Mouse (Mus musculus) thymus, postnatal 4 days (tissue): ENCODE measurements around the gene Slc5a5.
"Not testable (repeated sequence)": the region's sequence is repeated elsewhere in the genome, so short reads cannot be mapped to it uniquely, and the experiment has no call there.

Experiments
- DNase-seq: peaks from one replicate; pipeline ENCODE4 v3.0.0; 2021

Gene Slc5a5

DNA sequence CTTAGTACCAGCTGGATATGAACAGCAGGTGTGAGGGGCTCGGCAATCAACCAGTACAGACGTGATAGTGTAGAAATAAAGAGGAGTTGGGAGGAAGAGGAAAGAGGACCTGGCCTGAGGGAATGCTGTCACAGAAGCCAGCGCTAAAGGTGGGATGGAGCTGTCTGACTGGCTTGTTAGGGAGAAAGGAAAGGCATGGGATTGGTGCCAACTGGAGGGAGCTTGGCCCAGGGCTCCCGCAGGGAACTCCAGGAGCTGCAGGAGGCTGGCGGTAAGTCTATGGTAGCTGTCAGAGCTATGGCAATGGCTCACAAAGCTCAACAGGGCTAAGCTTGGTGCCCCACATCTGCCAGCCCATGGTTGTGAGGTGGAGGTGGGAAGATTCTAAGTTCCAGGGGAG is 9.7 kb upstream of the Slc5a5 start:
- DNase-seq = no peak

DNA sequence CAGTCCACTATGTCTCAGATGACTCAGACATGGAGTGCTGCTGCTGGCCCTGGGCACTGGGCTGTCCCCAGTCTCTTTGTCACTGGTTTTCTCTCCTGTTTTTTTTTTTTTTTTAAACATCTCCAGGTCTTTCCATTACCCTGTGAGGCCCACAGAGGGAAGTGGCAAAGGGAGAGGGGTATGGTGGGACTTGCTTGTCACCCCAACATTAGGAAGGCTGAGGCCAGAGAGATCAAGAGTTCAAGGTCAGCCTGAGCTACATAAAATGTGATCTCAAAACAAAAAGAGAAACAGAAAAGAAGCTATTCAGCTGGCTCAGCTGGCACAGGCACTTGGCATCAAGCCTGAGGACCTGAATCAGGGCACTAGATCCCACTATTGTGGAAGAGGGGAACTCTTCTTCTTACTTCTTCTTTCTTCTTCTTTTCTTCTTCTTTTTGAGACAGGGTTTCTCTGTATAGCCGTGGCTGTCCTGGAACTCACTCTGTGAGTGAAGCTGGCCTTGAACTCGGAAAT is 8.4 kb upstream of the Slc5a5 start:
- no peak for DNase-seq

DNA sequence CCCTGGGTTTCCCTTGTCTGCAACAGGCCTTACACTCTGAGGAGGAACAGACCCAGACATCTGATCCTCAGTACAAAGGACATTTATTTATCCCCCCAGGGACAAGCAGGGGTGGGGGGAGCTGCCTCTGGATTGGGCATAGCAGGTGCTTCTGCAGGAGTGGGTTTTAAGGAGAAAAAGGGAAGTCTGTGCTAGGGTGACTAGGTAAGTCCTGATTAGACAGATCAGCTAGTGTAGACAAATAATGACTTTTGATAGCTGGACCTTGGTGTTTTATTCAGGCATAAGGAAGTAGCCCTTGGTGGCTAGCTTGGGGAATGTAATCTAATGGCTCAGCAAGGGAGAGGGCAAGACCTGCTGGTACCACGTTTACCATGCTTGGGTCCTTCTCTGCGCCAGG is 6.7 kb upstream of the Slc5a5 start:
- no peak for DNase-seq

DNA sequence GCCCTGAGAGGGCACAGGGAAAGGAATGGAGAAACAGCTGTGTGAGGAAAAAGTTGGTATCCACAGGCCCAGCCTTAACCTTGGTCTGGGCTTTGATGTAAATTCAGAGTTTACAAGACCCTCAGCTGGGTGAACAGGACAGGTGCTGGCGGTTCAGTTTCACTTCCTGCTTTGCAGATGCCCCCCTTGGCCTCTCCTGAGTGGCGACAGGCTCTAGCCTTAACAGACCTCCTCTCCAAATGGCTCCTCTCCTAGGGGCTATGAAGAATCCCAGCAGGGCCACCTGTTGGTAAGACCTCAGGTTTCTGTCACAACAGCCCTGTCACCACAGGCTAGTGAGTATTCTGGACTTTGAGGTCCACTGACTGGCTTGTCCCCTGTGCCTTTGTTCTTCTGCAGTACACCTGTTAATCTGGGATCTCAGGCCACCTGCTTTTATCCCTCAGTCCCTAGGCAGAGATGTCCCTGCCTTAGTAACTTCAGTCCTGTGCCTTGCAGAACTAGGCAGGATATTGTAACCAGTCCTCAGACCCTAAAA is 6.2 kb upstream of the Slc5a5 start:
- peak; percentile 41 for DNase-seq

DNA sequence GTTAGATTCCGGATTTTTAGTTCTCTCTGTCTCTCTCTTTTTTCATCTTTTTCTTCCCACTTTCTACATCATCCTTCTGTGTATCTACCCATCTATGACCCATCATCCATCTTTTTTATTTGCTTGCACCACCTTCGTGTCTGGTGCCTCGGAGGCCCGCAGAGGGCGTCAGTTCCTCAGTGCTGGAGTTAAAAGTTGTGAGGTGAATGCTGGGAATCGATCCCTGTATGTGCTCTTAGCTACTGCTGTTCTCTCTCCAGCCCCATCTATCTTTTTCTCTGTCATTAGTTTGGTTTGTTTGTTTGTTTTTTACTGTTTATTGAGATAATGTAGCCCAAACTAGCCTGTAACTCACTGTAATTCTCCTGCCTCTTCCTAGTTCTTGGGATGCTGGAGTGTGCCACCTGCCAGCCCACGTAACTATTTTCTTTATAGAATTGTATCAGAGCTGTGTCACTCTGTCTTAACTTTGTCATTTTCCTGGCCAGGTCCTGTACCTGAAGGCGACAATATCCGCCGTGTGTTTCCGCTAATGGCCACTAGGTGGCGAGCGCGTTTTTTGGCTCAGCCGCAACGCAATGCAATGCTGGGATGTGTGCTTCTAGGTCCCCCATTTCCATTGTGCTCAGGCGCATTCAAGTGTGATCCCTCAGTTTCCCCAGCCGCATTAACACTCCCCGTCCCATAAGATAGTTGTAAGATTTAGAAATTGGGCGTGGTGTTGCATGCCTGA is 5.3 kb upstream of the Slc5a5 start:
- DNase-seq = peak; percentile 93

DNA sequence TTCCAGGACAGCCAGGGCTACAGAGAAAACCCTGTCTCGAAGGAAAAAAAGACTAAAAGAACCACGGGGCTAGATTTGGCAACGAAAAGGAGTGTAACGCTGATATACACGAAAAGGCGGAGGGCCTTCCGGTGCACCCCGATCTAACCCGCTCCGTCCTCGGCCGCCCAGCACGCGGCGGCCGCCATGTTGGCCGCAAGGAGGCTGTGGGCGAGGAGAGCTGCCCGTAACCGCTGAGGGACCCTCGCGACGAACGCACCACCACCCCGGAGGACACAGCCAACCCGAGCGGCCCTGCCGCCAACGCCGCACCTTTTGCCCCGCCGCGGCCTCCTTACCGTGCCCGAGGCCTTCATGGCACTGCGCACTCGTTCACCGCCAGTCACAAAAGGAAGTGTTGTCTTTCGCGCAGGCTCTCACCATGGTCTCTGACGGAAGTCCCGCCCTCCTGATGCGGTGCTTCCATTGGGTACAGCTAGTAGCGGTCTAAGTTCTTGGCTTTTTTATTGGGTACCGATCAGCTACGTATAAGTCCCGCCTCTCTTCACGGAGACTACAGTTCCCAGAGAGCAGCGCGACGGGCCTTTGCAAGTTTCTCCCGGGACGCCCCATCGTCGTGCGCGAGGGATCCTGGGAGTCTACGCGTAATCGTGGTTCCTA is 4.6 kb upstream of the Slc5a5 start, which contains the start of gene Rpl18a:
TSS of gene Rpl18a (minus strand) at position 392 of the 660 bp plus-strand sequence.
- peak; percentile 90 for DNase-seq

DNA sequence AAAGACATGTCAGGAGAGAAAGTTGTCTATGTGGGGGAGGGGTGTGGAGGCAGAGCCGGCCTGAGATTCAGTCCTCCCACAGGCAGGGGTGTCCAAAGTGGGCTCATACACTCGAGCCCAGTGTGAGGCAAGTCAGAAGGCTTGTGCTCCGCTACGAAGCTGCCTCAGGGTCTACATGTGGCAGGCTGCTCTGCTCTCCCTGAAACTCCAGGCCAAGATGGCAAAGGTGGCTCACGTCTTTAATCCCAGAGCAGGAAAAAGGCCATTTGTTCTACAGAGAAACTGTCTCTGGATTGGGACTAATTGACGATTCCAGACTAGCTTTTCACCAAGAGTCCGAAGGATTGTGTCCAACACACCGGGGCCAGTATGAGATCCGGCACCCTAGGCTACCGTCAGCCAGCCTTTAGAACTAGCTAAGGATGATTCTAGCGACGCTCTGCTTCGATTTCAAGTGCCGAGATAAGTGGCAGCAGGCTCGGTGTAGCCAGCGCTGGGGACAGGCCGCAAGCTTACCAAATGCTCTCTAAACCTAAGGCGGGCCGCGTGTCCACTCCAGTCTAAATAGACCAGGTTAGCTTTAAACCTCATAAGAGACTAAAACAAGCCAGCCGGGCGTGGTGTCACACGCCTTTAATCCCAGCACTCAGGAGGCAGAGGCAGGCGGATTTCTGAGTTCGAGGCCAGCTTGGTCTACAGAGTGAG is 3.9 kb upstream of the Slc5a5 start:
- DNase-seq = no peak

DNA sequence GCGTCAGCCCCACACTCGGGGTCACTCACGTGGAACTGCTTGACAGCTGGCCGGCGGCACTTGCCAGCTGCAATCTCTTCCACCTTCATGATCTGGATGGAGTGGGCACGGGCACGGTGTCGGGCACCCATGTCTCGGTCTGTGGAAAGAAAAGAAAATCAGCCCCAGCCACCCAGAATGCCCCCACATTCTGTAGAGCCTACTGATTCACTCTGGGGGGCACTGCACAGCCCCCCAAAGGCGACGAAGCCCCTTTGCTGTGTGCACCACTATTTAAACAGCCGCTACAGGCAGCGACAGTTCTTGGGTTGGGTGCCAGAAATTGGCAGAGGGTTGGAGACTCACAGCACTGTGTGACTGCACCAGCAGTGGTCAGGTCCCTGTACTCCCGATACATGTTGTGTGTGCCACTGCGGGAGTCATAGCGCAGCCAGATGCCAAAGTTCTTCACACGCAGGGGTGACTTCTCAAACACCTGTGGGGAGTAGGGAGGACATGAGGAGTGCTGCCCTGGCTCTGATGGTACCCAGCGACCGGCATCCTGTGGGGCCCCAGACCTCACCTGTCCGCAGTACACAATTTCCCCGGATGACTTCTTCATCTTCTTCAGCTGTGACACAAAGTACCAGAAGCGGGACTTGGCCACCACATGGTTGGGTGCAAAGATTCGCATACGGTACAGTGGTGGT is 3.2 kb upstream of the Slc5a5 start:
- not testable (repeated sequence) for DNase-seq

DNA sequence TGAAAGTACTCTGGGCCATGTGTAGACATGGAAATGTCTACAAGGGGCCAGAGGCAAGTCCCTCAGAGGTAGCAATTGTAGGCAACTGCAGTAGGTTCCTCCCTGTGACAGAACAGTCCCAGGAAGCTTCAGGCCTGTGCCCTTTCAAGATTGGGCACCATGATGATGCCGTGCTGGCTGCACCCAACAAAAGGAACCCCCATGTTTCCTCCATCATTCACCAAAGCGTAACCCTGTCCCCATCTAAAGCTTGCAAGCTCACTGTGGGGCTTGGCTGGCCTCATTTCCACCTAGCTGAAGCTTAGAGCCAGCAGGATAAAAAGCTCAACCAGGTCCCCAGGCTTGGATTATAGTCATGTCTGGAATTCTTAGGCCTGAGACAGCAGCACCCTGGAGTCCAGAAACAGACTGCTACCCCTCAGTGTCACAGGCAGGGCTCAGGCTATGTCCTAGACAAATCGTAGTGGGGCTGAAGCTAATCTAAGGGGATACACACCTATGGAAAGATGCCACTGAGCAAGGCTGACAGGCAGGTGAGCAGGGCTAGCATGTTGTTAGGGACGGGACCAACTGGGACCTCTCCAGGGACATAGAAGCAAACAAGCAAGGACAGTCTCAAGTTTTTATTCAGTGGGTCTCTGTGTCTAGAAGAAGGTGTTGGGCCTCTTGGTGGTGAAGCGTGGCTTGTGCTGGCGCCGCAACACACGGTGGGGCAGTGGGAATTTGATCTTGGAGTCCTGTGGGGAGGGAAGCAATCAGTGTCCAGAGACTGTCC is 2.4 kb upstream of the Slc5a5 start:
- no peak for DNase-seq

DNA sequence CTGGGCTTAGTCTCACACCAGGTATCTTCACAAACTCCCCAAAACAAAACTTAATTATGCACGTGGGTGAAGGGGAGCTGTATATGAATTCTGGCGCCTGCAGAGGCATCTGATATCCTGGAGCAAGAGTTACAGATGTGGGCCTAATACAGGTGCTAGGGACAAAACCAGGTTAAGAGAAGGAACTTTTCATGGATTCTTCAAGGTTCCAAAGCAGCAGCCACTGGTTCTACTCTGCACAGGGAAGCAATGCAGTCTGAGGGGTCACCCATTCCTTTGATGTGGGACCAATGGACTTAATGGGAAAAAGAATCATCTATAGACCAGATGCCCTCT is 1.8 kb upstream of the Slc5a5 start:
- DNase-seq = no peak

DNA sequence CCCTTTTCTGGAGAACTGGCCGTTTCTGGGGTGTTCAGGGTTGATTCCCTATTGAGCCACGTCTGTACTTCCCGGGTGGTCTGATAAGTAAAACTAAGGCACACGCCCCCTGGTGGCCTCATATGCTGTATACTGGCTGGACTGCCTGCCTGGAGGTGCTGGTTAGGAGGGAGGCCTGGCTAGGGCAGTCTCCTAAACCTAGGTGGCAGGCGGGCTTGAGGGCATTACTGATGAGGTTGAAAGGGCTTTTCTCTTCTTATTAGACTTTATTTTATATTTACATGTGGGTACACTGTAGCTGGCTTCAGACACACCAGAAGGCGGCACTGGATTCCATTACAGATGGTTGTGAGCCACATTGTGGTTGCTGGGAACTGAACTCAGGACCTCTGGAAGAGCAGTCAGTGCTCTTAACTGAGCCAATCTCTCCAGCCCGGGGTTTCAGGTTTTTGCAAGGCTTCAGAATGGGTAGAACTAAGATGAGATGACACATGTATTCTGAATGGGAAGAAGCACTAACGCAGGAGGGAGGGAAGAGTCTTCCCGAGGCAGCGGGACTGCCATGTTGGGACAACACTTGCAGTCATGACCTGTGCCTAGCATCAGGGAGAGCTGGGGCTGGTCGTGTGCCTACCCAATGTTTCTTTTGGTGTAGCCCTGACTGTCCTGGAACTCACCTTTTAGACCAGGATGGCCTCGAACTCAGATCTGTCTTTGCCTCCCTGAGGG is 1.3 kb upstream of the Slc5a5 start:
- DNase-seq = peak; percentile 90

DNA sequence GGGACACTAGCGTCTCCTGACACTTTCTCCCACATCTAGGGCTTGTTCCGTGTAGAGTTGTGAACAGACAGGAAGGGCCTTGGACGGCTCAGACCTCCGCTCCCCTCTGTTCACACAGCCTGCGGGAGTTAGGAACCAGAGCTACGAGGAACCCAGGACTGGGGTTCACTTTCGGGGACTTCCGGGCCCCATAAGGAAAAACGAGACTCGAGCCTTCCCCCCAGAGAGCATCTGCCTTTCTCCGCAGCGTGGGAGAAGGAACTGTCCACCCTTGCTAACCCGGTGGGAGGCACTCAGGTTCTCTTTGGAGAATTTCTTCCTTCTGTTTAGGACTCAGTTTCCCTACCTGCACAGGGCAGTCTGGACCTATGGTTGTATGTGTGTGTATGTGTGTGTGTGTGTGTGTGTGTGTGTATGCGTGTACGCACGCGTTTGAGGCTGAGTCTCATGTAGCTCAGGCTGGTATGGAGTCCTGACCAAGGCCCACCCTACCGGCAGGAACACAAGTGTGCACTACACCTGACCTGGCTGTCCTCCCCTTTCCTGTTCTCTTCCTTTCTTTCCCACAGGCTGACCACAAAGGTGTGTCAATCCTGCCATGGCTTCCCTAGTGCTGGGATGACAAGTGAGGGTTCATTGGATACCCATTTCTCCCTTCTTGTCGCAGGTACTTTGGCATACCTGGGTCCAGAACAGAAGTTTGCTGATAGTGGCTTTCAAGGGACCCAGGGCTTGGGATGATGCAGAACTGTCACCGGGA is 519 bp upstream of the Slc5a5 start:
- DNase-seq = no peak

DNA sequence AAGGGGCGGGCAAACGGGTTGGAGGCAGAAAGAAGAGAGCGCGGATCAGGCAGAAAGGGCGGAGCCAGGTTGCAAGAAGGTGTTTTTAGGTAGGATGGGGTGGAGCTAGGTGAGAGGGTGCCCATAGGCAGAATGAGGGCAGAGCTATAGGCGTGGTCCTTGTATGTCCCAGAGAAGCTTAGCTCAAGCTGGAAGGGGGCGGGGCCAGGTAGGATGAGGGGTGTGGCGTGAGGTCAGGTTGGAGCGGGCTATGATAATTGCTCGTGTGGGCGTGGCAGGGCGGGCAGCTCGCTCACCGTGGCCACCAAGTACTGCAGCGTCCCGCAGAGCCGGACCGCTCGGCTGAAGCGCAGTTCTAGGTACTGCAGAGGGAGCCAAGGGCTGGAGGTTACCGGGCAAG is 1.2 kb downstream of the Slc5a5 start:
- DNase-seq = peak; percentile 56

DNA sequence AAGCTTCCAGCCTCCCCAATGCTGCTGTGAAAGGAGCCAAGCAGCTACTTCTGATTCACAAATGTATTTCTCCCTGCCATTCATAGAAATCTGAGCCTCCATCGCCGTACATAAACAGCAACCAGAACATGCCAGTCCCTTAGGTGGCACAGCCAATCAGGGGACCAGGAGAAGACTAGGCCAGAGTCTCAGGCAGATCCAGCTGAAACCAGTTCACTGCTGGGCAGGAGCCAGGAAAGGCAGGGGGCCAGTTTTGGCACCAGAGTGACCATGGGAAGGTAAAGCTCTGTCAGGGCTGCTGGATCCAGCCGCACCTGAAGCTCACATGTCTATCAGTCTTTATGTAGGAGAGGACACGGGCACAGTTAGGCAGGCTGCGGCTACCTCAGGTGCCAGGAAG is 1.9 kb downstream of the Slc5a5 start:
- DNase-seq = no peak

DNA sequence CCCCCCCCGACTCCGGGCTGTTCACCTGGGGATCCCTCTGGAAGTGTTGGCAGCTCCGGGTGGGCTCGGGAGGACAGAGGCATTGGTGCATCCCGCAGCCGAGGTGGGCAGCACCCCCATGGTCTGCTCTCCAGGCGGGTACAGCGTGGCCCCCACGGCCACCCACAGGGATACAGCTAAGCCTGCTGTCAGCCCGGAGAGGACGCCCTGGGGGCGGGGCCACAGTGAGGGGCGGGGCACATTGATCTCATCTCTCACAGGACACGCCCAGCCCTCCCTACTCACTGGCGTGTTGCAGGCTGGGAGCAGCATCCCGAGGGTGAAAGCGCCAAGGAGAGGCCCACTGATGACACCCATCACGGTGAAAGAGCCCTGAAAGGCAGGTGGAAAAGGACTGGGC is 4.9 kb downstream of the Slc5a5 start:
- DNase-seq = peak; percentile 71

DNA sequence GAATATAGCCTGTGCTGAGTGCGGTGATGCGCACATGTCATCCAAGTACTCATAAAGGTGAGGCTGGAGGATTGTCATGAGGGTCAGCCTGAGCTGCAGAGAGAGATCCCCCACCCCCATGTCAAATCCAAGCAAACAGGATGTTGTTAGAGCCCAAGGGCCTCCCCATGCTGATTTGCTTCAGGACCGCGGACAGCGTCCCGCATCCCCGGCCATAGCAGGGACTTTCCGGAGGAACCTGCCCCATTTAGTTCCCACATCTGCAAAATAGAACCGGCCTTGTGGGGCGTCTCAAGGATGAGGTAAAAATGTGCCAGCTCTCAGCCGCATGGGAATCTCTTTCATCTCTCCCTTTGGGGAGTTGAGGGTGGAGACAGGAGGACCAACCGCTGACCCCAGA is 6.9 kb downstream of the Slc5a5 start:
- peak; percentile 65 for DNase-seq

DNA sequence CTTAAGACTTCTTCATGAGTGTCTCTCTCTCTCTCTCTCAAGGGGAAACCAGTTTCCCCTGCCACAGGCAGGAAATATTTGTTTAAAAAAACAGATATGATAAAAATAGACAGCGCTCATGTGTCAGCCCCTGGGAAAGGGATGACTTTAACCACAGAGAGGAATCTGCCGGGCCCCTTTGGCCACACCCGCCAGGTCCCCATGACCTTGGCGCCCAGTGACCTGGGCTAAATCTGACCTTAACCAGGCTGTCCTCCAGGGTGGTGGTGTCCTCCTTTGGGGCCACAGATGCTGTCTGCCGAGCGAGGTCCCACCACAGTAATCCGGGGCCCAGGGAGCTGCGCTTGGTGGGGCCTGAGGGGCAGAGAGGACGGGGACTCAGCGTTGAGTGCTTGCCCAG is 7.9 kb downstream of the Slc5a5 start:
- no peak for DNase-seq

DNA sequence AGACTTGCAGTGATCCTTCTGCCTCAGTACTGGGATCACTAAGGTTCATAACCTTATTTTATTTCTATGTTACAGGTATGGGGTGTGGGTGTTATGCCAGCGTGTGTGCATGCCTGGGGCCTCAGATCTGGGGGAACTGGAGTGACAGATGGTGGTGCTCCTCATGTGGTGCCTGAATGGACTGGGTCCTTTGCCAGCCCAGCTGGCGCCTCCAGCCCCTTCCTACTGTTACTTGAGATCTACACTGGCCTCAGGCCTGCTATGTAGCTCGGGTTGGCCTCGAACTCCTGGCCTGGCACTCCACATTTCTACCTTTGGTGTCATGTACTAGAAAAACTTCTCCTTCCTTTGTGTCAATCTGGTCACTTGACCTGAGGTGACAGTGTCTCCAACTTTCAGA is 8.4 kb downstream of the Slc5a5 start:
- no peak for DNase-seq

DNA sequence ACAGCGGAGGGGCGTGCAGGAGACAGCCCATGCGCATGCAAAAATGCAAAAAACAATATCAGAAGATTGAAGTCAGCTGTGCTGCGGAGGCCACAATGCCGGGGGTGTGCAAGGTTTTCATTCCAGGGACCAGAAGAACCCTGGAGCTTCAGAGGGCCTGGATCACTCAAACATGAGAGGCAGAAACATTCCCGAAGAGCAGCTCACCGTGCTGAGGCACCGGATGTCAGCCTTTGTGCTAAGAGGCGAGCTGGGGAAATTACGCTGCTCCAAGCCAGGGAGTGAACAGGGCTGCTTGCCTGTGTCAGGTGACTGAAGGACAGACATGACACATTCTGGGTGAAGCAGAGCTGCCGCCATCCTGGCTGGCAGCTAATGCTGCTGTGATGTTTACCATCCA is 12.0 kb downstream of the Slc5a5 start:
- DNase-seq = no peak

DNA sequence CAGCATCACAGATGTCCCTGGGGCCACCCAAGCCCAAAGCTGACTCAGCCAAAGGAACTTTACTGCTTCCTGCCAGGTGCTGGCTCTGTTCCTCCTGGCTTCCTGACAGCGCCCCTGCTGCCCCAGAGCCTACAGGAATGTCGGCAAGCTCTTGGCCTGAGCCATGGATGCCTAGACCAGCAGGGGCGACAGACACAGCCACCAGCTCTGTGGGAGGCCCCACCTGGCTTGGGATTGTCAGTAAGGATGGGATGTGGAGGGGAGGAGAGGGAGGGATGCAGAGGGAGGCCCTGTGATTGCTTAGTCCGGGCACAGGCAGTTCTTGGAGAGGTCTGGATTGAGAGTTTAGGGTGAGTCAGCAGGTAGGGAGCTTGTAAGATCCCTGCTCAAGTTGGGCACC is 12.4 kb downstream of the Slc5a5 start:
- peak; percentile 42 for DNase-seq

DNA sequence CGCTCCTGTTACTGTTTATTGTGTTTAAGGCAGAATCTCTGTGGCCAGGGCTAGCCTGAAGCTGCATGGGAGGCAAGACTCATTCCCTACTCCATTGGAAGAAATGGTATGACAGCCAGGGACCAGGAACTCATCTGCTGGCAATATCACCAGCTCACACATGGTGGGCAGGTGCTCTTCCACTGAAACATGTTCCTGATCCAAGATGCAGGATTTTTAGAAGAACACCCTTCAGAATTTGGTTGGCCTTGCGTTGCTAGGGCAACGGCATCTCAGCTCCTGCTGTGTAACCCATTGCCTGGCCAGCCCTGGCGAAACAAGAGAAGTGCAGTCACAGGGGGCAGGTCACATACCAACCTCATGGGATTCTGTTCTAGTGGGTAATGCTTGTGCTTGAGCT is 13.1 kb downstream of the Slc5a5 start:
- DNase-seq = no peak
